ENCODE assay signal across 10 mouse cellular contexts in the genomic region with DNA sequence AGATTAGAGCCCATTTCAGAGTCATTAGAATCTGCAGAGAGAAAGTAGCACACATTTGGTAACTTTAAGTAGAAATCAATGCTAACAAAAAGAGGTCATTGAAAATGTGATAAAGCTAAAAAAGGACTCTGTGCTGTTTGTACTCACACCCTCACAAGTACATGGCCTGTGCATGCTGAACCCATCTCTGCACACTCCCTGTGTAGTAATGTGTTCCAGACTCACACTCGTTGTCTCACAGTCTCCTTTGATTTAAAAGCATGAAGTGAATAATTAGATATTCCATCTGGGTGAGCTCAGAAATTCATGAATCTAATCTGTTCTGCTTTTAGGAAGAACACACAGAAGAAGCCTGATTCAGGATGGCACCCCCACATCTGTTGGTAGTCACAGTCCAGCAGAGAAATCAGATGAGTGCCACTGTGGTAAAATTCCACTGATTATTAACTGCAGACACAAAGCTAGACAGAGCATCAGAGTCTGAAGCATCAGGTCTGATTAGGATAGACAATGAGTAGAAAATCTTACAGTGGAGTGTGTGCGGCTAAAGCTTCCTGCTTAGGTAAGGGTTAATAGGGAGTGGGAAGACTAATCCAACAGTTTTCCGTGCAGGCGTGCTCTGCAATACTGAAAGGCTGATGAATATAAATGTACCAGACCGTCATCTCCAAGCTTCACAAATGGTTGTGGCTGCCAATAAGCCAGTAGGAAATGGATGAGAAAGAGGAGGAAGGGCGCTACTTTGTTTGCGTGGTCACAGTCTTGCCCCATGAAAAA.
A peak's percentile ranks its signal among the peaks of the same experiment; 100 is the strongest.
DNase-seq lines count a peak whose midpoint lies in the region; ATAC-seq and TF ChIP-seq lines count a peak whose summit lies in the region.
"Had no signal": no experiment of that assay in that cellular context is flagged by ENCODE, and none has a peak within 500 bp of the region (broad histone marks: within the 10 kb centered on the region; RNA-seq: fewer than 3 reads in every experiment).

No protein-coding gene starts in this region.

- no peaks in the 10 kb centered on the region for H3K4me1 ChIP-seq in embryonic facial prominence, embryonic 11.5 days (ENCODE audit: control insufficient read depth, insufficient read depth, low read length)
- H3K4me1 ChIP-seq in embryonic facial prominence, embryonic 10.5 days, result no peaks in the 10 kb centered on the region
- peaks cover 11% of the 10 kb centered on the region; the same call in 1 of the 2 replicates for H3K4me1 ChIP-seq in hindbrain, embryonic 14.5 days (replicated peaks; ENCODE audit: control insufficient read depth, insufficient read depth, low read length)
- H3K4me1 ChIP-seq: limb, embryonic 10.5 days had no signal

- intact Hi-C loops in left cerebral cortex, adult 2 months (cut with DNase I), result no loop called here

- TF ChIP-seq CTCF in left cerebral cortex, adult 2 months (IDR thresholded peaks at IDR 0.05), result no peak

- no peak for ATAC-seq in embryonic facial prominence, embryonic 11.5 days (replicated peaks; ENCODE audit: insufficient number of reproducible peaks, low FRiP score, low TSS enrichment, low read depth)
- peak; percentile 87 for ATAC-seq in hindbrain, embryonic 14.5 days (ENCODE audit: low FRiP score)

- H3K4me3 ChIP-seq in embryonic facial prominence, embryonic 11.5 days (ENCODE audit: low read depth, low read length), result no peak overlapping the region
- H3K4me3 ChIP-seq in embryonic facial prominence, embryonic 10.5 days, result no peak overlapping the region
- no peak overlapping the region for H3K4me3 ChIP-seq in hindbrain, embryonic 14.5 days (replicated peaks; ENCODE audit: low read length)
- H3K4me3 ChIP-seq in left cerebral cortex, adult 2 months, result no peak overlapping the region
- H3K4me3 ChIP-seq: limb, embryonic 10.5 days had no signal

- peak; percentile 27 for DNase-seq in embryonic facial prominence, embryonic 11.5 days (ENCODE audit: low spot score)
- DNase-seq in embryonic facial prominence, embryonic 10.5 days (ENCODE audit: low spot score), result no peak
- DNase-seq in hindbrain, embryonic 14.5 days (ENCODE audit: low spot score), result peak; percentile 28
- peak; percentile 29 to 39 for DNase-seq in left cerebral cortex, adult 2 months (ENCODE audit: extremely low spot score in 1 of 2, low spot score in 2 of 2)
- DNase-seq in right cerebral cortex, adult 2 months (ENCODE audit: low spot score in 2 of 2), result peak; percentile 58 to 65
- DNase-seq in thymus, postnatal 10 days (ENCODE audit: low spot score in 2 of 2), result no peak
- no peak for DNase-seq in urinary bladder, postnatal 25 days (ENCODE audit: low spot score)
- no peak for DNase-seq in urinary bladder, postnatal 10 days (ENCODE audit: low spot score)
- DNase-seq: lung, postnatal 10 days had no signal

- H3K27me3 ChIP-seq in embryonic facial prominence, embryonic 11.5 days (ENCODE audit: control insufficient read depth, insufficient read depth, low read length), result no peaks in the 10 kb centered on the region
- H3K27me3 ChIP-seq in embryonic facial prominence, embryonic 10.5 days (replicated peaks; ENCODE audit: low read depth, poor library complexity, severe bottlenecking), result no peaks in the 10 kb centered on the region
- H3K27me3 ChIP-seq in hindbrain, embryonic 14.5 days (ENCODE audit: control insufficient read depth, insufficient read depth, low read length), result no peaks in the 10 kb centered on the region

- no peak overlapping the region for H3K27ac ChIP-seq in embryonic facial prominence, embryonic 11.5 days (replicated peaks; ENCODE audit: low read depth, low read length)
- no peak overlapping the region for H3K27ac ChIP-seq in embryonic facial prominence, embryonic 10.5 days (replicated peaks)
- peak overlapping the region; percentile 14 for H3K27ac ChIP-seq in hindbrain, embryonic 14.5 days
- peak overlapping the region; percentile 40 for H3K27ac ChIP-seq in left cerebral cortex, adult 2 months
- H3K27ac ChIP-seq: limb, embryonic 10.5 days had no signal

- WGBS in embryonic facial prominence, embryonic 11.5 days, result 63% methylated on average over 7 of the region's 7 CpGs
- WGBS in embryonic facial prominence, embryonic 10.5 days, result 68% methylated on average over 7 of the region's 7 CpGs
- 35% methylated on average over 7 of the region's 7 CpGs for WGBS in hindbrain, embryonic 14.5 days

- no peak overlapping the region for H3K4me2 ChIP-seq in embryonic facial prominence, embryonic 11.5 days (ENCODE audit: low read depth, low read length)
- peak overlapping the region; percentile 5; the same call in 1 of the 2 replicates for H3K4me2 ChIP-seq in hindbrain, embryonic 14.5 days (replicated peaks)

- no peak overlapping the region for H3K9ac ChIP-seq in embryonic facial prominence, embryonic 11.5 days (replicated peaks; ENCODE audit: low read length)
- no peak overlapping the region for H3K9ac ChIP-seq in hindbrain, embryonic 14.5 days

- no peaks in the 10 kb centered on the region for H3K9me3 ChIP-seq in embryonic facial prominence, embryonic 11.5 days (replicated peaks; ENCODE audit: control insufficient read depth, low read length)
- H3K9me3 ChIP-seq in embryonic facial prominence, embryonic 10.5 days, result no peaks in the 10 kb centered on the region
- H3K9me3 ChIP-seq in hindbrain, embryonic 14.5 days (ENCODE audit: control insufficient read depth, low read length), result no peaks in the 10 kb centered on the region
- H3K9me3 ChIP-seq: limb, embryonic 10.5 days had no signal

- H3K36me3 ChIP-seq in embryonic facial prominence, embryonic 11.5 days (replicated peaks; ENCODE audit: control insufficient read depth, insufficient read depth, low read depth, low read length), result no peaks in the 10 kb centered on the region
- H3K36me3 ChIP-seq in embryonic facial prominence, embryonic 10.5 days (replicated peaks), result no peaks in the 10 kb centered on the region
- no peaks in the 10 kb centered on the region for H3K36me3 ChIP-seq in hindbrain, embryonic 14.5 days (replicated peaks; ENCODE audit: control insufficient read depth, insufficient read depth)
- H3K36me3 ChIP-seq: limb, embryonic 10.5 days had no signal

Comparison
In these comparisons a context has a peak if more than half of its experiments do, and no peak if none do; other contexts are left out.
1. DNase-seq: peak in embryonic facial prominence, embryonic 11.5 days (single experiment), hindbrain, embryonic 14.5 days (single experiment), left cerebral cortex, adult 2 months (2 of 2) and right cerebral cortex, adult 2 months (2 of 2); none in embryonic facial prominence, embryonic 10.5 days (single experiment), thymus, postnatal 10 days (0 of 2), urinary bladder, postnatal 25 days (single experiment) and urinary bladder, postnatal 10 days (single experiment).
2. H3K27ac ChIP-seq: peak in hindbrain, embryonic 14.5 days (single experiment) and left cerebral cortex, adult 2 months (single experiment); none in embryonic facial prominence, embryonic 11.5 days (single experiment) and embryonic facial prominence, embryonic 10.5 days (single experiment).